Comparison of ENCODE assay signal across 20 mouse cellular contexts in the genomic region with DNA sequence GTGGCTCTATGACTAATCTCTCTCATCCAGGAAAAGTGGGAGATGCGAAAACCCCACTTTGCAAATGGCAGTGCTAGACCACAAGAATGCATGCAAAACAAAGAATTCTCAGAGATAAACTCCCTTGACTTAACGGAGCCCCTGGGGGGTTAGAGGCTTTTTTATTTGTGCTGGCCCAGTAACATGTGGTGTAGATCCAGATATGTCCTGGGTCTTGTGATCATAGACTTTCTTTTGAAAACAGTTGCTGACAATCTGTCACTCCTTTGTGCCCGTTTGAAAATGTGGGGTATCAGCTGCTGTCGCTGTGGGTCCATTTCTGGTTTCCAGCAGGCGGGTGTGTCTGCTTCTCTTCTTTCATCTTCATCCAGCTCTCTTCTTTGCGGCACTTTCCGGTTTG. TPM values are rescaled to one million over a fixed set of nuclear protein-coding genes. Genes with fewer than 3 reads are reported as not detected.
DNase-seq lines count a peak whose midpoint lies in the region; ATAC-seq and TF ChIP-seq lines count a peak whose summit lies in the region.
"Had no signal": no experiment of that assay in that cellular context is flagged by ENCODE, and none has a peak within 500 bp of the region (broad histone marks: within the 10 kb centered on the region; RNA-seq: fewer than 3 reads in every experiment).

No protein-coding gene starts in this region.

- no peak overlapping the region for H3K4me2 ChIP-seq in forebrain, embryonic 14.5 days (ENCODE audit: low read length)
- H3K4me2 ChIP-seq in forebrain, embryonic 13.5 days, result no peak overlapping the region
- H3K4me2 ChIP-seq: embryonic facial prominence, embryonic 13.5 days; hindbrain, embryonic 13.5 days; intestine, embryonic 15.5 days; kidney, embryonic 15.5 days; liver, embryonic 11.5 days had no signal

- in situ Hi-C loops in ES-E14 (cut with MboI; ENCODE audit: low sequenced_read_pairs in 2 of 2, unreplicated experiment in 2 of 2), result no loop called here

- no peaks in the 10 kb centered on the region for H3K9me3 ChIP-seq in forebrain, embryonic 14.5 days (replicated peaks; ENCODE audit: control insufficient read depth, low read length)
- H3K9me3 ChIP-seq in forebrain, embryonic 13.5 days (replicated peaks), result no peaks in the 10 kb centered on the region
- H3K9me3 ChIP-seq in ES-E14 (ENCODE audit: control insufficient read depth, insufficient read depth, low read depth, low read length), result no peaks in the 10 kb centered on the region
- H3K9me3 ChIP-seq: embryonic facial prominence, embryonic 13.5 days; hindbrain, embryonic 13.5 days; intestine, embryonic 15.5 days; kidney, embryonic 15.5 days had no signal

- no peak for ATAC-seq in forebrain, embryonic 14.5 days
- no peak for ATAC-seq in forebrain, embryonic 13.5 days
- ATAC-seq: CD4-positive, CD25-positive, alpha-beta regulatory T cell, adult 4 months; intestine, embryonic 15.5 days had no signal

- no peaks in the 10 kb centered on the region for H3K27me3 ChIP-seq in forebrain, embryonic 14.5 days (replicated peaks; ENCODE audit: control insufficient read depth, insufficient read depth, low read length)
- H3K27me3 ChIP-seq in forebrain, embryonic 13.5 days, result no peaks in the 10 kb centered on the region
- H3K27me3 ChIP-seq: embryonic facial prominence, embryonic 13.5 days; hindbrain, embryonic 13.5 days; intestine, embryonic 15.5 days; kidney, embryonic 15.5 days had no signal

- 77% methylated on average over 7 of the region's 7 CpGs for WGBS in forebrain, embryonic 14.5 days
- WGBS in forebrain, embryonic 13.5 days, result 79% methylated on average over 7 of the region's 7 CpGs

- peak; percentile 30 for DNase-seq in forebrain, embryonic 14.5 days (ENCODE audit: low spot score)
- peak; percentile 3 to 5 for DNase-seq in layer of hippocampus, adult 8-10 months (ENCODE audit: low spot score in 2 of 2)
- DNase-seq in layer of hippocampus, adult 2 months (ENCODE audit: low spot score in 2 of 2), result no peak
- DNase-seq in 3T3-L1 (ENCODE audit: low read depth, low spot score) (peak; percentile 57), ES-E14 (ENCODE audit: low read depth, low spot score) (no peak)
- DNase-seq in kidney, postnatal 14 days, result no peak
- DNase-seq: cerebellum, adult 2 months; lung, adult 2 months; midbrain, embryonic 14.5 days; retina, postnatal 1 day; thymus, postnatal 36 days had no signal

- no peak for TF ChIP-seq CTCF in layer of hippocampus, adult 2 months (conservative IDR thresholded peaks at IDR 0.05)

- no peak overlapping the region for H3K9ac ChIP-seq in forebrain, embryonic 14.5 days (ENCODE audit: low read length)
- no peak overlapping the region for H3K9ac ChIP-seq in forebrain, embryonic 13.5 days
- no peak overlapping the region for H3K9ac ChIP-seq in ES-E14 (ENCODE audit: insufficient read depth, low read depth, low read length, poor library complexity, severe bottlenecking)
- H3K9ac ChIP-seq: embryonic facial prominence, embryonic 13.5 days; hindbrain, embryonic 13.5 days; intestine, embryonic 15.5 days; kidney, embryonic 15.5 days had no signal

- no peak overlapping the region for H3K27ac ChIP-seq in forebrain, embryonic 14.5 days (ENCODE audit: low read depth, low read length)
- H3K27ac ChIP-seq in forebrain, embryonic 13.5 days, result no peak overlapping the region
- H3K27ac ChIP-seq in layer of hippocampus, adult 2 months, result no peak overlapping the region
- H3K27ac ChIP-seq in ES-E14 (ENCODE audit: insufficient read depth, low read depth, low read length, poor library complexity, severe bottlenecking), result 0 out of 2 replicates have a peak overlapping the region, but pooled peaks have one; percentile 31
- H3K27ac ChIP-seq: embryonic facial prominence, embryonic 13.5 days; hindbrain, embryonic 13.5 days; intestine, embryonic 15.5 days; kidney, embryonic 15.5 days had no signal

- no peaks in the 10 kb centered on the region for H3K4me1 ChIP-seq in forebrain, embryonic 14.5 days (ENCODE audit: control insufficient read depth, insufficient read depth, low read length)
- no peaks in the 10 kb centered on the region for H3K4me1 ChIP-seq in forebrain, embryonic 13.5 days
- H3K4me1 ChIP-seq in ES-E14 (ENCODE audit: control insufficient read depth in 2 of 2, insufficient read depth in 2 of 2, low read length in 2 of 2, poor library complexity in 1 of 2), result peaks cover 0 to 2% of the 10 kb centered on the region in 2 experiments; a peak in 1 of 4 replicates
- H3K4me1 ChIP-seq: hindbrain, embryonic 13.5 days; intestine, embryonic 15.5 days; kidney, embryonic 15.5 days had no signal

- no peak overlapping the region for H3K4me3 ChIP-seq in forebrain, embryonic 14.5 days (ENCODE audit: low read depth, low read length)
- H3K4me3 ChIP-seq in forebrain, embryonic 13.5 days, result no peak overlapping the region
- H3K4me3 ChIP-seq in layer of hippocampus, adult 2 months, result no peak overlapping the region
- no peak overlapping the region for H3K4me3 ChIP-seq in ES-E14 (ENCODE audit: insufficient read depth in 1 of 2, low read depth in 1 of 2, low read length in 2 of 2, poor library complexity in 1 of 2, severe bottlenecking in 1 of 2)
- H3K4me3 ChIP-seq: embryonic facial prominence, embryonic 13.5 days; hindbrain, embryonic 13.5 days; intestine, embryonic 15.5 days; kidney, embryonic 15.5 days had no signal

- H3K36me3 ChIP-seq in forebrain, embryonic 14.5 days (ENCODE audit: control insufficient read depth, insufficient read depth, low read length), result no peaks in the 10 kb centered on the region
- H3K36me3 ChIP-seq in forebrain, embryonic 13.5 days (ENCODE audit: poor library complexity, severe bottlenecking), result no peaks in the 10 kb centered on the region
- H3K36me3 ChIP-seq in ES-E14 (ENCODE audit: control insufficient read depth, insufficient read depth, low read length, poor library complexity, severe bottlenecking), result no peaks in the 10 kb centered on the region
- H3K36me3 ChIP-seq: embryonic facial prominence, embryonic 13.5 days; hindbrain, embryonic 13.5 days; intestine, embryonic 15.5 days; kidney, embryonic 15.5 days had no signal

TF ChIP-seq in ES-E14, 5 proteins besides CTCF, POLR2A, EP300 and RAD21:
- TF ChIP-seq CHD2 (IDR thresholded peaks at IDR 0.05; ENCODE audit: low read depth, low read length) (no peak), ZNF384 (IDR thresholded peaks at IDR 0.05; ENCODE audit: low read depth, low read length) (no peak), HCFC1 (IDR thresholded peaks at IDR 0.05; ENCODE audit: borderline replicate concordance, insufficient read depth, low read length) (no peak), ZC3H11A (IDR thresholded peaks at IDR 0.05; ENCODE audit: borderline replicate concordance, low read depth, low read length) (no peak), MAFK (IDR thresholded peaks at IDR 0.05; ENCODE audit: insufficient read depth, low read depth, low read length) (no peak)

RNA-seq across cellular contexts. Expression of a gene that starts 29.4 kb away (rescaled TPM):
- polyA plus RNA-seq in forebrain, embryonic 14.5 days (2014; fragmentation: Nextera tagmentation; extraction: Ambion mirVana), result 6.0 and 9.2 TPM in 2 replicates
- polyA plus RNA-seq in forebrain, embryonic 13.5 days (2015; fragmentation: Nextera tagmentation; extraction: Ambion mirVana), result 10.1 and 12.0 TPM in 2 replicates
- 1 to 10 TPM; 2.1 to 4.5 (median 3.6) TPM for total RNA-seq in layer of hippocampus, adult 8-10 months (2022)
- total RNA-seq in layer of hippocampus, adult 2 months (2021), result 1 to 10 TPM; 5.3 to 6.3 TPM
- 7.2 and 16.6 TPM in 2 replicates for total RNA-seq in ES-E14 (2012; rRNA removed)
- total RNA-seq: common myeloid progenitor, adult 5-6 weeks; MEL had no signal

Comparison
In these comparisons a context has a peak if more than half of its experiments do, and no peak if none do; other contexts are left out.
1. DNase-seq: peak in forebrain, embryonic 14.5 days (single experiment), layer of hippocampus, adult 8-10 months (2 of 2) and 3T3-L1 (single experiment); none in layer of hippocampus, adult 2 months (0 of 2), ES-E14 (single experiment) and kidney, postnatal 14 days (single experiment).